Mouse (Mus musculus): Measurements from ENCODE around the gene Miox.

Gene Miox

DNA sequence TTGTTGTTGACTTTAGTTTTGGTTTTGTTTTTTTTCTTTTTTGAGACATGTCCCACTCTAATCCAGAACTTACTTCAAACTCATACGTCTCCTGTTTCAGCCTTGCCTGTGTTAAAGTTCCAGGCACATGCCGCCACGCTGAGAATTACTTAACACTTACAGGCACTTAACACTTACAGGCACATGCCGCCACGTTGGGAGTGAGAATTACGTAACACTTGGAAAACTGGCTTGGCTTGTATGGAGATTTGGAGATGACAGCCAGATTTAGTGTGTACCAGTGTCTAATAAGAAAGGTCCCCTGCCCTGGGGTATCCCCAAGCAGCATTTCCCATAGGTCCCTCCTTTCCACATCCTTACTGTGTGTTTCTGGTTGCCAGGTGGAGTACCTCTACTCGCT, 28.9 kb downstream of the Miox start:
- DNase-seq (ENCODE audit: extremely low spot score), result no peak

DNA sequence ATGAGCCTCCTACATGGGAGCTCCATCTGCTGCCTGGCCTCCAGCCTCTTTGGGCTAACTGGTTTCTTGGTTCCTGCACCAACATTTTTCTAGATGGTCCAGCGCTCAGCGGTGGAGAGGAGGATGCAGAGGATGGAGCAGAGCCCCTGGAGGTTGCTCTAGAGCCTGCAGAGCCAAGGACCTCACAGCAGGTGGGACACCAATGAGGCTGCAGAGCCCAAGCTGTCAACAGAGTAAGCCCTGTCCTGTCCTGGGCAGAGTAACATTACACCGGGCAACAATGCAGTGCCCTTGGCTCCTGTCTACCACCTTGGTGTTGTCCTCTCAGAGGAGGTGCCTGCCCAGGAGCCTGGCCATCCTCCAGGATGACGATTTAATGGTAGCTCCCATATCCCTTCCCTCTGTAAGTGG, 30.9 kb downstream of the Miox start:
- DNase-seq (ENCODE audit: extremely low spot score), result no peak

DNA sequence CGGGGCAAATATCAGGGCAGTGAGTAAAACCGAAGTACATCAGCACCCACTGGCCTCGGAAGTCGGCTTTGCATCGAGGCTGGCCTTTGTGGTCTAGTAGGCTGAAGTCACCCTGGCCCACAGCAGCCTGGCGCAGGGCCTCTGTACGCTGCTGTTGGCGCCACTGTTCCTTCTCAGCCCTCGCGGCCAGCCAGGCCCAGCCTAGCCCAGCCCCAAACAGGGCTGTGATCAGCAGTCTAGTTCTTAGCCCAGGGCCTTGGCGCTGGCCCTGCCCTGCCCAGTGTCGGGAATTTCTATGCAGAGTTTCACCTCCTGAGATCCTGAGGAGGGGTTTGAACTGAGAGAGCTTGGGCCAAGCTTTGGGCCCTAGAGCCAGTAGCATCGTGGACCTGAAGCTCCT, 37.9 kb downstream of the Miox start:
- DNase-seq (ENCODE audit: extremely low spot score), result no peak

DNA sequence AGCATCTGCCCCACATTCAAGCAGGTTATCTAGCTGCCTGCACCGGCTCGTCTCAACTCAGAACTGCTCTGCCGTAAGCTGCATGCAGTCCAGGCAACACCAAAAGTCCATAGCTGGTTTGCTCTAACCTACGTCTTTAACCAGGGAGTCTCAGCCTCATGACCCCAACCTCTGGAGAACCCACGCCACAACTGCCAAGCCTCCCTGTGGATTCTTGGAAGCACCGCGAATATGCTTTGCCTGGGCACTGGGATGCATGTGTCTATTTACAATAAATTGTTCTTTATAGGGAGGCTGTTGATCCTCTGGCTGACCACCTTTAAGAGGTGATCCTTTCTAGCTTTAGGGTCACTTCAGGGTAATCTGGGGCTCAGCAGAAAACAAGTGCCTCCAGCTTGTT, 38.3 kb downstream of the Miox start:
- no peak for DNase-seq (ENCODE audit: extremely low spot score)

DNA sequence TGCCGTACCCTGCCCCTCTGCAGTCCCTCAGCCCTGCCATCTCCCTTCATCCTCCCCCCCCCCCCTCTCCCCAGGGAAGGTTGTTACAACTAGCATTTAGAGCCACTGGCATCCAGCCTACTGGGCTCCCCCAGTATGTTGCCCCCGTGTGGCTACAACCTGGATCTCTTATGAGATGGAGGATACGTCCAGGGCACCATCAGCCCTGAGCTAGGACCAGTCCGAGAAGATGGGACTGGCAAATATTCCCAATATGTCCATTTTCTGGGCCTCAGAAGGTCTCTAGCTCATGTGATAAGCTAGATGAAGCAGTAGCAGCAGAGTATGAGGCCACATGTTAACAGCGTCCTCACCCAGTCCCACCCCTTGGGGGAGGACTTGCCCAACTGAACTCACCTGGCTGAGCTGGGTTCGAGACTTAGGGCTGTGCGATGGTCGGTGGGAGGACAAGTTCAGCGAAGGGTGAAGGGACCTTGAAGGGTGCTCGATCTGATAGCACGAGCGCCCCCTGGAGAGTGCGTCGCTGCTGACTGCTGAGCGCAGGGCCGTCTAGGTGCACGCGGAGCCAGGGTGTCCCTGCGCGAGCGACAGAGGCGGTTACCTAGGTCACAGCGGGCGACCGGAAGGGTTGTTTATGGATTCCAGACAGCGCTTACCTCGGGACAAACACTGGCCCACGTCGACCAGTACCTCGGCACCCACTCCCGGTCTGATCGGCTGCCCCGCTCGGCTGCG, 39.0 kb downstream of the Miox start:
- DNase-seq (ENCODE audit: extremely low spot score), result peak; percentile 86

DNA sequence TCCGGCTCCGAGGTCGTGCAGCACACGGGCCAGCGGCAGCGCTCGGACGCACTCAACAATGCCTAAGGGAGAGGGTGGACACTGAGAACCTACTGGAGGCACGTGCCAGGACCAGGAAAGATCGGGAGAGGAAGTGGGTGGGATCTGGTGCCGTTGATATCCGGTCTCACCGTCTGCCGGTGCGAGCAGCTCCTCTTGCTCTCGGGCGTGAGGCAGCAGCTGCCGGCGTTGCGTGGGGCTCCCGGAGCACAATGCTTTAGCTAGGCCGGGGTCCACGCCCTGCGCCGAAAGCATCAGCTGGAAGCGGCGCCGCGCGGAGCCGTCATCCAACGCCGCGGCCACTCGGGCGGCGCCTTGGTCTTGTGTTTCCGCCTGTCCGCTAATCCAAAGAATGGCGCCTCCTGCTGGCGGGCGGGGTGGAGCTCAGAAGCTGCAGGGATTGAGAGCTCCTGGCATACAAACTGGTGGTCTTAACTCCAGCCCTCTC, 39.6 kb downstream of the Miox start, which contains the start of gene Sco2:
Gene Sco2, minus strand, starts transcription at position 85 of the 487 bp plus-strand sequence.
- DNase-seq (ENCODE audit: extremely low spot score), result peak; percentile 96

DNA sequence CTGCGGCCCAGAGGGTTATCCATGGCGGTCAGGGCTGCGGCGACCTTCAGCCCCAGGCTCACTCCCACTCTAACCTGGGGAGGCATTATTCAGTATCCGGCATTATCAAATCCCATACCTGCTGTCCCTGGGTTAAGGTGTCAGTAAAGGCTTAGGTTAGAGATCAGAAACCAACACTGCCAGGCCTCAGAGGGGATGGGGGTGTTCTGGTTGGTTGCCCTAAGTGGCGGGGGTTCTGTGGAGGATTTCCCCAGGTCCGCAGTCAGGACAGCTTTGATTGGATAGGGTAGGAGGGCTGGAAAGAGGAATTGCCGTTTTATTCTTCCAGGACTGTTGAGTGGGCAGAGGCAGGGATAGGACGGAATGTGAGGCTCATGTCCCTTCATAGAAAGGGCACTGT, 40.1 kb downstream of the Miox start:
- DNase-seq (ENCODE audit: extremely low spot score), result no peak

DNA sequence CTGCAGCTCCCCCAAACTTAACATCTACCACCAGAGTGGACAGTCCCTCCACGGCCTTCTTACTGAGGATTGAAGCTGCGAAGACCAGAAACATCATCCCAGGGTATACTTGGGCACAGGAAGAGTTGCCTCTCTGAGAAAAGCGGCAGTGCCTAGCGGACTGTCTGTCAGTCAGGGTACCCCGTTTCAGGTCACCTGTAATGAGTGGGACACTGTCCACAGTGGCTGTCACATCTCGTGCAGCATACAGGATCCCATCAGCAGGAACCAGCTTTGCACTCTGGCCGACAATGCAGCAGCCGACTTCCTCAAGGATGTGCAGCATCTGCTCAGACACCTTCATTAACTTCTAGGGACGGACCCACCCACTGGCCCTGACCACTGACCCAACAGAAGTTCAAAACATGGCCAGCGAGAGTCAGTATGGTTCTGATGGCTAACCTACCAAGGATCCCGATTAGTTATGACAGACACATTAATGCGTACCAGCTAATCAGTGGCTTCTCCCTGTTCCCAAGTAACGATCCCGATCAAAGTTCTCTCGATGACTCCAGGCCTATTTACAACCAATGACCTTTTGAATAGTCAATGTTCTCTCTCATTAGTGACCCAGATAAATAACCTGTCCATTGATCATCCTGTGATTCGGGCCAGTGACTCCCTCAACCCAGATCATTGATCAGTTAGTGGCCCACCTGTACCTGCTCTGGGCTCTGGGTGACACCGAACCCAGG, 40.8 kb downstream of the Miox start:
- no peak for DNase-seq (ENCODE audit: extremely low spot score)

DNA sequence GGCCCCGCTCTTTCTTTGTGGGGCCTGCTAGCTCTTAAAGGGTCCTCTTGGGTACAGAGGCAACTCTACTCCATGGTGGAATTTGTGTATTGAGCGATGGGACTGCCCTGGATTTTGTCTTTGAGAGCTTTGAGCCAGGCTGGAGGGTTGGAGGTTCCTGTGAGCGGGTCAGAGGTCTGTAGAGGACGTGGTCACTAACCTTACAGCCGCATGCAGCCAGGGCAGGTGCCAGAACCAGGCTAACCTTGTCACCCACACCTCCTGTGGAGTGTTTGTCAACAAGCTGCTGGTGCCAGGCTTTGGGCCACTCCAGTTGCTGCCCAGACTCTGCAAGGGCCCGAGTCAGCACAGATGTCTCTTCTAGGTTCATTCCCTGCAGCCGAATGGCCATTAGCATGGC, 41.8 kb downstream of the Miox start:
- DNase-seq (ENCODE audit: extremely low spot score), result no peak

DNA sequence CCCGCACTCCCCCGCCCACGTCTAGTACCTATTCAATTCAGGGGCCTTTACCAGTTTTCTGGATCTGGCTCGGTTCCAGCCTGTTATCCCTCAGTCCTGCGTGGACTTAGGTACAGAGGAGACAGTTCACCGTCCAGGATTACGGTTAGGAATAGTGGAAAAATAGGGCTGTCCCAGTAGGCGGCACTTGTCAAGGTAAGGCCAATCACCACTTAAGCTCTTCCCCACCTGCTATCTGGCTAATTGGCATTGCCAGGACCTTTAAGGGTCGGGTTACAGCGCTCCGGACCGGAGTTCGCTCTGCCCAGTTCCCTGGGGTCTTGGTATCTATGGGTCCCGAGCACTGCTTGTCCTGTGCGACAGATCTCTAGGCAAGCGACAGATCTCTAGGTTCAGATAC, 42.8 kb downstream of the Miox start, which contains the start of gene Tymp:
Gene Tymp, minus strand, starts transcription at position 83 of the 400 bp plus-strand sequence.
- DNase-seq (ENCODE audit: extremely low spot score), result no peak

DNA sequence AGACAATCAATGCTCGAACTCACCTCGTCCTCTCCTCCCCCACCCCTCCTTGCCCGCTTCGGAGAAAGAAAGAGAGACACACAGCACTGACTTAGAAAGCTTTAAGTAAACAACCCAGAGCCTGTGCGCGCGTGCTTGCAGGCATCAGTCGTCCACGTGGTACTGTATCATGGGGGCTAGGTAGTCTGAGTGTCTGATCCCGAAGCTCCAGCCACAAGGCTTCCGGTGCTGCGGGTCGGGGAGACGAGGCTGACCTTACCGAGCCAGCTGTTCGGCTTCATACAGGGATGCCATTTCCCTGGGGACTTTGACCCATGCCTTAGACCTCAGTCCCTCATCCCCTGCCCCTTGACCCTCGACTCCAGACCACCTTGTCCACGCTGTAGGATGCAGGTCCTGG, 43.2 kb downstream of the Miox start:
- DNase-seq (ENCODE audit: extremely low spot score), result peak; percentile 17

DNA sequence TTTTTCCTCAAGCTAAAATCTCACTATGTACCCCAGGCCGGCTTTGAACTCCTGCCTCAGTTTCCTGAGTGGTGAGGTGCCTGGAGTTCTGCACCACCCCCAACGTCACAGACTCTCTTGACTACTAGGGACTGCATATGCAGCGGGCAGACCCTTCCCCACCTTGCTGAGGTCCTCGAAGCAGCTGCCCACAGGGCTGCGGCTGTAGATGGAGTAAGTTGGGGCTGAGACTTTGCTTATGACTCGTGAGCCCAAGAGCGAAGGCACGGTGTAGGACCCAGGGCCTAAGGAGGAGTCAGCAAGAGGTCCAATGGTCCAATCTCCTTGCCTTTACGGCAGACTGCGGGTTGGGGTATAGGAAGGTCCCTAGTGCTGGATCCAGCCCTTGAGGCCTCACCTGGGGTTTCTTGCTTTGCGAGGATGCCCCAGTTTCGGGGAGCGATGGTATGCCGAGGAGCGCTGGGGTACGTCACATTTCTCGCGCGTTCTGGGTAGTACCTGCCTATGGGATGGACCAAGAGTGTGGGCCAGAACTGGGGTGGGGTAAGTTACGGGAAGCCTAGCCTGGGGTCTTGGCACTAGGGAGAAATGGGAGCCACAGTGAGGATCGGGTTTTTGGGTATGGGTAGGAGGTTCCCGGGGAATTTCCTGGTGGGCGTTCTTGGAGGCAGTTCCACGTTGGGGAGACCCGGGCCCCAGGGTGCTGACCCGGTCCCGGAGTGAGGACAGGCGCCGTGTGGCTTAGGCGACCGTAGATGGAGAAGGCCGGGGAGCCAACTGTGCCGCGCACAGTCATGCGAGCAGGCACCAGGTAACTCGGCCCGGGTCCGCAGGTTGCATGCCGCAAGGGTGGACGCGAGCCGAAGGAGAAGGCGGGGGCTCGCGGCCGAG, 44.0 kb downstream of the Miox start:
- peak; percentile 25 for DNase-seq (ENCODE audit: extremely low spot score)

DNA sequence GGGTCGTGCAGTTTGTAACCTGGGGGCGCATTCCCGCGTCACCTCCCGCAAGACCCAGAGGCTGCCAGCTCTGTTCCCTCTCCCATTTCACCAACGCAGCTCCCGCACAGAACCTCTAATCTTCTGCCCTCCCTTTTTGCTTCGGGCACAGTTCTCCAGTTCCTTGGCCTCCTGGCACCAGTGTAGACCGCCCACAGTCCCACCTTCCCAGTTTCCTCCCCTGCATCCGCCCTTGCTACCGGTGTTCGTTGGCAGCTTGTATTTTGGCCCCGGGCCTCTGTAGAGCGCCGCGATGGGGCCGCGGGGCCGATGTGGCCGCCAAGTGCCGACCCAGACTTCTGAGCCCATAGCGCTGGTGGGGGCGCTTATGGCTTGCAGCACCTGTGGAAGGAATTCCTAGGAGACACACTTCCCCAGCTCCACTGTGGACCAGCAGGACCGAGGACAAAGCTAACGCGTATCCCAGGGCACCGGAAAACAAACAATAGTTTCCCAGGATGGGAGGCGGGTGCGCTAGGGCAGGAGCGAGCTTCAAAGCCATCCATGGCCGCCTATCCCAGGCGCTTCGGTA, 44.7 kb downstream of the Miox start, which contains the start of gene Odf3b:
Gene Odf3b, minus strand, starts transcription at position 452 of the 571 bp plus-strand sequence.
- peak; percentile 45 for DNase-seq (ENCODE audit: extremely low spot score)

DNA sequence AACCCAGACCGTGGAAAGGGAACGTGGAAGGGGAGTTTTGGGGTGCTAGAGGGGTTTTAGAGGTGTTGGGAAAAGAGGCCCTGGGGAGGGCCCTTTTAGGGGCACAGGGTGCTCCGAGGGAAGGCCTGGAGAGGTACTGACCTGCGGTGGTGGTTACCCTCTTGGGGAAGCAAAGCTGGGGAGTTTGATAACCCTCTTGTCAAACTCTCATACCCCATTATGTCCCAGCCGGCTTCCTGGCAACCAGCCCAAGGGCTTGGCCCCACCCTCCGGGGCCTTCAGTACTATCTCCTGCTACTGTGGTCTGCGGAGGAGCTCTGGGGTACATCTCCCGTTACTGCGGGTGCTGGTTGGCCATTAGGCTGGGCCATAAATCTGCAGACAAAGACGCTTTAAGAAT, 45.2 kb downstream of the Miox start:
- DNase-seq (ENCODE audit: extremely low spot score), result peak; percentile 14

DNA sequence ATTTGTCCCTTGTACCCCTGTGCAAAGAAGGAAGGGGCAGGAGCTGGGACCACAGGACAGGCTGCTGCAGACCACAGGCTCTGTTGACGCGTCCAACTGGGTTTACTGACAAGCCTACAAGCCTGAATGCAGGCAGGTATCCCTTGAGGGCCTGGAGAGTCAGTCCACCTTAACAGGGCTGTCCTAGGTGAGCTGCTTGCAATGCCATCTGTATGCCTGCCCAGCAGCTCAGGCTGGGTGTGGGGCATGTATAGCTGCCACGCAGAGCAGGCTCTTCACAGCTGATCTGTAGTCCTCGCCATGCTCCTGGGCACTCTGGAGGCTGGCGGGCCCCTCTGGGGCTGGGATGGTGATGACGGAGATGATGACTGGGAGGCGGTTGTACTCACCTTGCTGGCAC, 50.4 kb downstream of the Miox start, which contains the start of gene Klhdc7b:
Gene Klhdc7b, plus strand, starts transcription at position 301 of the 400 bp plus-strand sequence.
- no peak for DNase-seq (ENCODE audit: extremely low spot score)
